Mouse (Mus musculus): Measurements from ENCODE around the gene H2al1m. TPM values are rescaled to one million over a fixed set of nuclear protein-coding genes. Genes with fewer than 3 reads are reported as not detected.
"Not testable (repeated sequence)": the region's sequence is repeated elsewhere in the genome, so short reads cannot be mapped to it uniquely, and the experiment has no call there.

H2al1m gene
- polyA plus RNA-seq, 1 experiment from 2014 or later = not detected

- Histone ChIP-seq H3K27me3 (ENCODE audit: control insufficient read depth, insufficient read depth, low read length) (no peaks in the 10 kb centered on the region), H3K4me1 (replicated peaks; ENCODE audit: control insufficient read depth, insufficient read depth, low read length) (no peaks in the 10 kb centered on the region), H3K9me3 (ENCODE audit: control insufficient read depth, low read length) (no peaks in the 10 kb centered on the region), H3K36me3 (ENCODE audit: control insufficient read depth, insufficient read depth, low read length) (no peaks in the 10 kb centered on the region), H3K9ac (ENCODE audit: low read length) (no peak overlapping the region), H3K4me2 (ENCODE audit: low read depth, low read length, severe bottlenecking) (no peak overlapping the region), H3K27ac (ENCODE audit: low read depth, low read length) (no peak overlapping the region), H3K4me3 (ENCODE audit: low read depth, low read length) (no peak overlapping the region)
- 92% methylated on average over 5 of the region's 5 CpGs for WGBS
- DNase-seq (ENCODE audit: low spot score) (no peak), ATAC-seq (replicated peaks; ENCODE audit: low FRiP score) (no peak)
Measured at GRCm38 (mm10) chrX:9298413-9298864, 14.9 kb downstream of the H2al1m start.

- 80% methylated on average over 5 of the region's 5 CpGs for WGBS
- no peak overlapping the region for H3K9ac ChIP-seq (ENCODE audit: low read length)
- no peaks in the 10 kb centered on the region for H3K9me3 ChIP-seq (ENCODE audit: control insufficient read depth, low read length)
- H3K27me3 ChIP-seq (ENCODE audit: control insufficient read depth, insufficient read depth, low read length) = no peaks in the 10 kb centered on the region
- H3K4me3 ChIP-seq (ENCODE audit: low read depth, low read length) = no peak overlapping the region
- no peak for ATAC-seq (replicated peaks; ENCODE audit: low FRiP score)
- H3K4me1 ChIP-seq (replicated peaks; ENCODE audit: control insufficient read depth, insufficient read depth, low read length) = no peaks in the 10 kb centered on the region
- H3K36me3 ChIP-seq (ENCODE audit: control insufficient read depth, insufficient read depth, low read length) = no peaks in the 10 kb centered on the region
- no peak for DNase-seq (ENCODE audit: low spot score)
- H3K27ac ChIP-seq (ENCODE audit: low read depth, low read length) = no peak overlapping the region
- no peak overlapping the region for H3K4me2 ChIP-seq (ENCODE audit: low read depth, low read length, severe bottlenecking)
Measured at GRCm38 (mm10) chrX:9302791-9303190, 19.2 kb downstream of the H2al1m start.

GRCm38 (mm10) chrX:9303455-9303854, 19.9 kb downstream of the H2al1m start:
- H3K36me3 ChIP-seq (ENCODE audit: control insufficient read depth, insufficient read depth, low read length) = no peaks in the 10 kb centered on the region
- H3K4me2 ChIP-seq (ENCODE audit: low read depth, low read length, severe bottlenecking) = no peak overlapping the region
- DNase-seq (ENCODE audit: low spot score) (no peak), ATAC-seq (replicated peaks; ENCODE audit: low FRiP score) (no peak)
- H3K9ac ChIP-seq (ENCODE audit: low read length) = no peak overlapping the region
- no peaks in the 10 kb centered on the region for H3K9me3 ChIP-seq (ENCODE audit: control insufficient read depth, low read length)
- no peak overlapping the region for H3K27ac ChIP-seq (ENCODE audit: low read depth, low read length)
- H3K4me3 ChIP-seq (ENCODE audit: low read depth, low read length) = no peak overlapping the region
- no peaks in the 10 kb centered on the region for H3K4me1 ChIP-seq (replicated peaks; ENCODE audit: control insufficient read depth, insufficient read depth, low read length)
- 80% methylated on average over 1 of the region's 1 CpGs for WGBS
- no peaks in the 10 kb centered on the region for H3K27me3 ChIP-seq (ENCODE audit: control insufficient read depth, insufficient read depth, low read length)

DNA sequence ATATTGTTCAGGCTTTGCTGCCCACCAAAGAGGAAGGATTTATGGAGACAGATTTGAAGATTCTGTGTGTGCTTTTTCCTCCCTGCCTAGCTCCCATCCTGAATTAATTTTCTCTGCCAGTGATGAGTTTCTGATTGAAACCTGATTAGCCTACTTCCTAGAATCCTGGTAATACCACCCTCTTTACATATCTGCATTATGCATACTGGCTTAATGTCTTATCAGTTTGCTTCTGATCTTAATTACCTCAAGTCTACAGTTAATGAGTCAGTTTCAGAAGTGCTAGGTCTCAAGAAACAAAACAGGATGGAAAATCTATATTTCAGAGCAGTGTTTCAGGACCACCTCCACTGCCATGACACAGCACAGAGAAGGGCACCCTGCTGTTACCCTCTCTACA, 32.9 kb downstream of the H2al1m start:
- H3K4me2 ChIP-seq (ENCODE audit: low read depth, low read length, severe bottlenecking); H3K27me3 ChIP-seq (ENCODE audit: control insufficient read depth, insufficient read depth, low read length); H3K4me1 ChIP-seq (replicated peaks; ENCODE audit: control insufficient read depth, insufficient read depth, low read length); H3K36me3 ChIP-seq (ENCODE audit: control insufficient read depth, insufficient read depth, low read length); H3K4me3 ChIP-seq (ENCODE audit: low read depth, low read length); ATAC-seq (replicated peaks; ENCODE audit: low FRiP score); H3K9me3 ChIP-seq (ENCODE audit: control insufficient read depth, low read length); H3K27ac ChIP-seq (ENCODE audit: low read depth, low read length); DNase-seq (ENCODE audit: low spot score); H3K9ac ChIP-seq (ENCODE audit: low read length): not testable (repeated sequence)

GRCm38 (mm10) chrX:9327954-9328353, 44.4 kb downstream of the H2al1m start:
- H3K36me3 ChIP-seq (ENCODE audit: control insufficient read depth, insufficient read depth, low read length); H3K4me2 ChIP-seq (ENCODE audit: low read depth, low read length, severe bottlenecking); H3K4me1 ChIP-seq (replicated peaks; ENCODE audit: control insufficient read depth, insufficient read depth, low read length); H3K4me3 ChIP-seq (ENCODE audit: low read depth, low read length); ATAC-seq (replicated peaks; ENCODE audit: low FRiP score); H3K27ac ChIP-seq (ENCODE audit: low read depth, low read length); H3K9ac ChIP-seq (ENCODE audit: low read length); H3K27me3 ChIP-seq (ENCODE audit: control insufficient read depth, insufficient read depth, low read length); H3K9me3 ChIP-seq (ENCODE audit: control insufficient read depth, low read length); DNase-seq (ENCODE audit: low spot score): not testable (repeated sequence)
- 95% methylated on average over 12 of the region's 26 CpGs for WGBS

GRCm38 (mm10) chrX:9332366-9332962, 48.9 kb downstream of the H2al1m start:
- H3K4me1 ChIP-seq (replicated peaks; ENCODE audit: control insufficient read depth, insufficient read depth, low read length); DNase-seq (ENCODE audit: low spot score); H3K9ac ChIP-seq (ENCODE audit: low read length); H3K27me3 ChIP-seq (ENCODE audit: control insufficient read depth, insufficient read depth, low read length); H3K4me3 ChIP-seq (ENCODE audit: low read depth, low read length); H3K9me3 ChIP-seq (ENCODE audit: control insufficient read depth, low read length); H3K36me3 ChIP-seq (ENCODE audit: control insufficient read depth, insufficient read depth, low read length); ATAC-seq (replicated peaks; ENCODE audit: low FRiP score); H3K4me2 ChIP-seq (ENCODE audit: low read depth, low read length, severe bottlenecking); H3K27ac ChIP-seq (ENCODE audit: low read depth, low read length): not testable (repeated sequence)
- 89% methylated on average over 12 of the region's 12 CpGs for WGBS

- not testable (repeated sequence) for H3K27me3 ChIP-seq (ENCODE audit: control insufficient read depth, insufficient read depth, low read length); H3K9me3 ChIP-seq (ENCODE audit: control insufficient read depth, low read length); H3K4me1 ChIP-seq (replicated peaks; ENCODE audit: control insufficient read depth, insufficient read depth, low read length); H3K4me3 ChIP-seq (ENCODE audit: low read depth, low read length); H3K36me3 ChIP-seq (ENCODE audit: control insufficient read depth, insufficient read depth, low read length); H3K9ac ChIP-seq (ENCODE audit: low read length); DNase-seq (ENCODE audit: low spot score); ATAC-seq (replicated peaks; ENCODE audit: low FRiP score); H3K27ac ChIP-seq (ENCODE audit: low read depth, low read length); H3K4me2 ChIP-seq (ENCODE audit: low read depth, low read length, severe bottlenecking)
- WGBS = 69% methylated on average over 1 of the region's 2 CpGs
Measured at GRCm38 (mm10) chrX:9333035-9333434, 49.5 kb downstream of the H2al1m start.

Other genes with a start within 250 kb of the H2al1m start
- gene Fthl17f, start 220.7 kb upstream of the H2al1m start, polyA plus RNA-seq (2014; fragmentation: Nextera tagmentation; extraction: Ambion mirVana) = not detected in 2 replicates
- not detected in 2 replicates for gene 4930402K13Rik, start 179.2 kb upstream of the H2al1m start, polyA plus RNA-seq (2014; fragmentation: Nextera tagmentation; extraction: Ambion mirVana)
- 0.55 and 0.75 TPM in 2 replicates for gene Lancl3, start 83.9 kb upstream of the H2al1m start, polyA plus RNA-seq (2014; fragmentation: Nextera tagmentation; extraction: Ambion mirVana)
- gene Gm14862, start 26.9 kb upstream of the H2al1m start, polyA plus RNA-seq (2014; fragmentation: Nextera tagmentation; extraction: Ambion mirVana) = not detected in 2 replicates
- 3.9 and 4.7 TPM in 2 replicates for gene Xk, start 11.0 kb upstream of the H2al1m start, polyA plus RNA-seq (2014; fragmentation: Nextera tagmentation; extraction: Ambion mirVana)
- not detected in 2 replicates for gene H2al1k, start 66.9 kb downstream of the H2al1m start, polyA plus RNA-seq (2014; fragmentation: Nextera tagmentation; extraction: Ambion mirVana)
- gene Cybb, start 204.0 kb downstream of the H2al1m start, polyA plus RNA-seq (2014; fragmentation: Nextera tagmentation; extraction: Ambion mirVana) = 0.63 and 0.96 TPM in 2 replicates

Data from forebrain, embryonic 11.5 days (tissue).